Mouse (Mus musculus) layer of hippocampus, postnatal 25 days (tissue): ENCODE results near the gene Numb. TPM values are rescaled to one million over a fixed set of nuclear protein-coding genes. Genes with fewer than 3 reads are reported as not detected.
"Not testable (repeated sequence)": the region's sequence is repeated elsewhere in the genome, so short reads cannot be mapped to it uniquely, and the experiment has no call there.

Experiments used
- DNase-seq, 2 experiments: peaks; one replicate each; pipeline ENCODE4 v3.0.0; 2022; ENCODE audit warnings: mixed read lengths in 2 of 2, low spot score in 1 of 2; ENCODE audit errors: extremely low spot score in 1 of 2
- total RNA-seq, 2 experiments: library from RNA; stranded (reverse); gene quantifications; 2 replicates each; pipeline ENCODE4 v1.2.3; 2021

The Numb gene
- total RNA-seq, 2 experiments from 2014 or later = 29.7 to 36.8 TPM

DNA sequence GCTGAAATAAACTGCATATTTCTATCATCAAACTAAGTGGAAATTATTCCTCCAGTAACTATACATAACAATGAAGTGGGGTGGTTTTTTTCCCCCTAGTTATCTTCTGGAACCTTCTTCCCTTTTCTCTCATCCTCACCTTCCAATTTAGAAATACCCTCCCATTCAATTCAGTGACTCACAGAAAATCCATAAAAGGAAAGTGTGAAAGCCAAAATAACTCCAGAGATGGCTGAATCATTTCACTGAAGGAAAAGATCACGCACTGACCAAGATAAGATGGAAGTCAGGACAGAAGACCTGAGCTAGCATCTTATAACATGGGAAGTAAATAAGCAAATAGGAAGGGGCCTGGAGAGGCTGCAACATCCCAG is 1.7 kb upstream of the Numb start:
- no peak for DNase-seq

GRCm38 (mm10) chr12:83922724-83923485 is 1.2 kb upstream of the Numb start:
- DNase-seq = no peak

DNA sequence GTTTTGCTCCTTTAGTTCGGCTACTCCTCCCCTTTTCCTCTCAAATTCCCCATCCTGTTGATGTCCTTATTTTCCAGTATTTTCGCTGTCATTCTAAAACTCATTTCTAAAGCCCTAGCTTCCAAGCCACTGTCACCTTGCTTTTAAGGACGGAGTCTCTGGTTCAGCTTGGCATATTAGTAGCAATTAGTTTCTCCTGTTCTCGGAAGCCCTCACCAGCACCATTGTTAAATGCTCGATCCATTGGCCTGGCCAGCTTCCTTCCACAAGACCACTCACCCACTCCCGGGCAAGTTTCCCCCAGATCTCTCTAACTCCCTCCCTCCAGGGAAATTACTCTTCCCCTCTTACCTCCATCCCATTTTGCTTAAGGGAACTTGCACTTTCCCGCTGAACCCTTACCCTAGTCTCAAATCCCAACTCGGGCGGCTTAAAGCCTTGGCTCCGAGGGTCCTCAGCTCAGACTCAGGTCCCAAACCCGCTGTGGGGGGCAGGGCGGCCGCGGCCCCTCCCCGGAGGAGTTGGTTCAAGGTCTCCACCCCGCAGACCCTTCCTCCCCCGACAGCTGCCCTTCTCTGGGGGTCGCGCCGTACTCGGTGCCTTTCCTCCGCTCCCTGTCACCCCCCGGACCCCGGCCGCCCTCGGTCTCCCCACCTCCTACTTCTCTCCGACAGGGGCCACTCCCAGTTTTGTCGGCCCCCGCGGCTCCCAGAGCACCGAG is 853 bp downstream of the Numb start:
- peak in 1 of 2 experiments; percentile 22 for DNase-seq

DNA sequence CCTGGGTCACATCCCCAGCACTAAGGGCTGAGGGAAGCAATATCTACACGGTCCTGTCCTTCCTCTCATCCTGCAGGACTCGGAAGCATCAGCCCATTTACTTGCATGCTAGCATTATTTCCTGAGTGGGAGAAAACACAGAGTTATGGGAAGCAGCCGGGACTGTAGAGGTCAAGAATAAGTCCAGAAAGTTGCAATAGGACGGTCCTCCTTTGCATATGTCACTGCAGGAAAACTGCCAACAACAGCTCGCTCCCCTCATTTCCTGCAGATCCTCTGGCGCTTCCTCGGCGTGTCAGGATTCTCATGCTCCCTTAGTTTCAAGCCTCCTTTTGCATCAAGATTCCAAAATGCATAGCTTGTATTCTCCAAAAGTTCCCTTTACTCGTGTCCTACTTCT is 4.8 kb downstream of the Numb start:
- DNase-seq = no peak

- DNase-seq = no peak
These were observed 6.9 kb downstream of the Numb start for GRCm38 (mm10) chr12:83914797-83915196.

DNA sequence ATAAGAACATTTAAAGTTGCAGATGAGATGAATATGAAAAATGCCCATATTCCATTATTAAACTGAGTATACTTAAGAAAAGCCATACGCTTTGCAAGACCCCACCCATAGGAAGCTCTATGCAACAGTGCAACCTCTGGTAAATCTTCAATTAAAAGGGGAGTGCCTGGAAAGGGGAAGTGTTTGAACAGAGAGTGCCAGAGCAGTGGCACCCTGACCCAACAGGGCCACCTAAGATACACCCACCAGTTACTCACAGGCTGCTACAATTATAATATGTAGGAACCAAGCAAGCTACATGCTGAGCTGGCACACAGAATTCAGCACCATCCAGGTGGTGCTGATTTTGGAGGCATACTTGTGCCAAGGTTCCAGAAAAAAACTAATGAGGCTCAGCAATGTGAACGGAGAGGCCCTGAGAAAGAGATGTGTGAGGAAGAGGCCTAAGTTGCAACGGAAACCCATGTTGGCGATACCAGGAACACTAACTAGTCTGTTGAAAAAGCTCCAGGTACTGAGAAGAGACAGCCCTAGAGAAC is 7.5 kb downstream of the Numb start:
- DNase-seq = no peak

- no peak for DNase-seq
These were observed 11.3 kb downstream of the Numb start for GRCm38 (mm10) chr12:83910451-83910850.

DNA sequence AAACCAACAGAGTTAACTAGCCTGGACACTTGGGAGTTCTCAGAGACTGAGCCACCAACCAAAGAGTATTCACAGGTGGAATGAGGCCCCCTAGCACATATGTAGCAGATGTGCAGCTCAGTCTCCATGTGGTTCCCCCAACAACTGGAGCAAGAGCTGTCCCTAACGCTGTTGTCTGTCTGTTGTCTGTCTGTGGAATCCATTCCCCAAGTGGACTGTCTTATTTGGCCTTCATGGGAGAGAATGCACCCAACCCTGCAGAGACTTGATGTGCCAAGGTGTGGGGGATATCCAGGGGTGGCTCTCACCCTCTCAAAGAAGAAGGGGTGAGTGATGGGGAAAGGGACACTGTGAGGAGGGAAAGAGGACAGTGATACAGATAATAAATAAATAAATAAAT is 28.8 kb downstream of the Numb start:
- DNase-seq = no peak

DNA sequence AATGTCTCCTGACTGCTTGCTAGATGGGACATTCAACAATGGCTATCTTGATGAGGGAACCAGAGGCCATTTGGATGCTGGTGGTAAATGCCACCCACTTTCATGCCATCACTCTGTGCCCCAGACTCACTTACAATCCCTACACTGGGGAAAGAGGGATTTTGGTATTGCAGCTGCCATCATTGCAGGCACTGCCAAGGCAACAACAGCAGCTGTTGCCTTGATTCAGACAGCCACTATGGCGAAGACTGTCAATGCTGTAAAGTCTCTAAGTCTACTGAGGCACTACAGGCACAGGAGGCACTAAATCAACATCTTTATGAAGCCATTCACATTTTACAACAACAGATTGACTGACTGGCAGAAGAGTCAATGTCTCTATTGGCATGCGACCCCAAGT is 30.5 kb downstream of the Numb start:
- DNase-seq = no peak

- DNase-seq = no peak
These were observed 32.6 kb downstream of the Numb start for GRCm38 (mm10) chr12:83889128-83889527.

GRCm38 (mm10) chr12:83885516-83886285 is 36.0 kb downstream of the Numb start:
- no peak for DNase-seq

- not testable (repeated sequence) for DNase-seq
These were observed 36.7 kb downstream of the Numb start for GRCm38 (mm10) chr12:83885065-83885464.

- no peak for DNase-seq
These were observed 39.2 kb downstream of the Numb start for GRCm38 (mm10) chr12:83882503-83882902.

GRCm38 (mm10) chr12:83882088-83882487 is 39.6 kb downstream of the Numb start:
- DNase-seq = no peak

GRCm38 (mm10) chr12:83880913-83881312 is 40.8 kb downstream of the Numb start:
- no peak for DNase-seq

DNA sequence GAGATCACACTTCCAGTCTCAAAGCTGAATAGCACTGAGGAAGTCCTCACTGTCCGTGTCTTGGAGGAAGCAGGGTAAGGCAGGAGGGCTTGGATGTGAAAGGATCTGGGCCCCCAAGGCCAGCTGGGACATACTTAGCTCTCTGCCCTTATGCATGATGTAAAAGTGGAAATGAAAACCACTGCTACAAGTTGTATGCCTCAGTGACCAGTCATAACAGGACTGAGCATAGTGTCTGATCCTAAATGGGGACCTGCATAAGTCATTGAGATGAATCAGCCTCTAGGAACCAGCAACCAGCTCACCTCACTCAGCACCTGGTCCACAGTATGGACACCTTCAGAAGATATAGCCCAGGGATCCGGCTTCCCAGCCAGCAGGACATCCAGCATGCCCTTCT is 46.6 kb downstream of the Numb start:
- no peak for DNase-seq

DNA sequence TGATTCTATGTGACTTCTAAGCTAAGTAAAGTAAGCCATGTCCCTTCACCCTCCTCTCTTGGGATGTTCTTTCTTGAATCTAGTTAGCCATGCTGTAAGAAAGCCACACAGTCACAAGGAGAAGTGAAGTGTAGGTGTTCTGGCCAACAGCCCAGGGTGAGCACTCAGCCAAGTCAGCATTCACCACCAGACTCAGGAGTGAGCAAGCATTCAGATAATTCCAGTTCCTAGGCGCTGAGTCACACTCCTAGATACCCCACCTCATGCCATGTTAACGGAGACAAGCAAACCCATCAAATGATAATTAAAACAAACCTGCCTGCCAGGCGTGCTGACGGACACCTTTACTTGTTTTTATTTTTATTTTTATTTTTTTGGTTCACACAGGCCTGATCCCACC is 47.1 kb downstream of the Numb start:
- DNase-seq = peak in 1 of 2 experiments; percentile 31

- DNase-seq = no peak
These were observed 57.2 kb downstream of the Numb start for GRCm38 (mm10) chr12:83864501-83864900.

DNA sequence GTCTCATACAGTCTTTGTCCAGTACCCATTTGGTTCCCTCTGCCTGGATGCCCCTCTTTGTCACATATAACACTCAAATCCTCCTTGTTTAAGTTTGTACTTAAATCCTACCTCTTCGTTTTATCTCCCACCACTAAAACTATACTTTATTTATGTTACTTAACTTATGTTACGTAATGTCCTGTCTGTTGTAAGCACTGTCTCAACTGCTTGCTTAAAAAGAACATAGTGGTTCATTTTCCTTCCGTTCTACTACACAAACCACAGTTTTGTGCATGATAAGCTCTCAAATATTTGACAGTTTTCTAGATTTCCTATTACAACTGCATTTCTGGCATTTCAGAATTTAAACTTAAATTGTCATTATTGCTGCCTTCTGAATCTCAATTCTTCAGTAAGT is 59.9 kb downstream of the Numb start:
- DNase-seq = no peak

DNA sequence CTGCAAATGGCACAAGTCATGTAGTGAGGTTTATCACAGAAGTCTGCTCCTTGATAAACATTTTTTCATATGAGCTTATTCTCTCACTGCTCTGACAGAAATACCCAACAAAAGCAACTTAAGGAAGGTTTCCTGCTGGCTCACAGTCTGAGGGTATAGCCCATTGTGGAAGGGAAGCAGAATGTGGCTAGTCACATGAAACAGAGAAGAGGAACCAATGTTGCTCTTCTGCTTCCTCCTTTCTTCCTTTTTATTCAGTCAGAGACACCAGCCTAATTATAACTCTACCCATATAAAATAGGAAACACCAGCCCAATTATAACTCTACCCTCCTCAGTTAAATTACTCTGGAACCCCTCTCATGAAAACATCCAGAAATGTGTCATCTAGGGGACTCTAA is 61.0 kb downstream of the Numb start:
- no peak for DNase-seq

DNA sequence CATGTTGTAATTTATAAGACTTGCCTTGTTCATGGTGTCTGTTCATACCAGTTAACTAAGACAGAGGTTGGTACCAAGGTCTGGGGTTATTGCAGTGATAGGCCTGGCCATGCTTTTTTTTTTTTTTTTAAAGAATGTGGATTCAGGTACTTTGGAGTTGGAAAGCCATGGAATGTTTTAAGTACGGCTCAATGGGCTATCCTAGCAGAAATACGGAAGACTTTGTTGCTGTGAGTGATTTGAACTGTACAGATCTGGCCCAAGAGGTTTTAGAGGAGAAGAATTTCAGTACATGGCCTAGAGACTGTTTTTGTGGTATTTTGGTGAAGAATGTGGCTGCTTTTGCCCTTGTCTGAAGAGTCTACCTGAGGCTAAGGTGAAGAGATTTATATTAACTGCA is 63.7 kb downstream of the Numb start:
- DNase-seq = no peak
